Mouse (Mus musculus) hindbrain, embryonic 10.5 days (tissue): ENCODE data around the gene Cenpm. TPM values are rescaled to one million over a fixed set of nuclear protein-coding genes. Genes with fewer than 3 reads are reported as not detected.

ENCODE experiments used
- DNase-seq: peaks from one replicate; pipeline ENCODE4 v3.0.0-alpha.2; 2017; ENCODE audit warnings: low spot score
- H3K27ac ChIP-seq: fragments of 300-500 bp; sonication (generic); 2 replicates; pipeline ENCODE4 v1.5.1; 2016; ENCODE audit warnings: mild to moderate bottlenecking, moderate library complexity
- H3K27me3 ChIP-seq: fragments of 300-500 bp; sonication (generic); 2 replicates; pipeline ENCODE4 v1.6.1; 2016; ENCODE audit warnings: mild to moderate bottlenecking; ENCODE audit not compliant: poor library complexity, insufficient read depth, severe bottlenecking
- H3K36me3 ChIP-seq: fragments of 300-500 bp; sonication (generic); 2 replicates; pipeline ENCODE4 v1.6.1; 2016; ENCODE audit warnings: mild to moderate bottlenecking, moderate library complexity
- H3K4me1 ChIP-seq: fragments of 300-500 bp; sonication (generic); replicated peaks from 2 replicates; pipeline ENCODE4 v1.6.1; 2016; ENCODE audit warnings: mild to moderate bottlenecking
- H3K4me3 ChIP-seq: fragments of 300-500 bp; sonication (generic); 2 replicates; pipeline ENCODE4 v1.5.1; 2016; ENCODE audit warnings: mild to moderate bottlenecking, moderate library complexity
- H3K9me3 ChIP-seq: fragments of 300-500 bp; sonication (generic); 2 replicates; pipeline ENCODE4 v1.6.1; 2016; ENCODE audit warnings: mild to moderate bottlenecking, moderate library complexity
- WGBS: fragments of 180-500 bp; shearing (Covaris S2); methylation state at CpG from one replicate; pipeline ENCODE4 v1.1.7; 2016; 5-methylcytosine and 5-hydroxymethylcytosine counted together
- polyA plus RNA-seq: library from polyadenylated mRNA; unstranded; fragments of >200 nt; fragmentation: Nextera tagmentation; extraction: Ambion mirVana; gene quantifications from 2 replicates; pipeline ENCODE4 v1.2.1, GENCODE M21; 2016

Gene Cenpm
- 86.2 and 92.6 TPM in 2 replicates for polyA plus RNA-seq

DNA sequence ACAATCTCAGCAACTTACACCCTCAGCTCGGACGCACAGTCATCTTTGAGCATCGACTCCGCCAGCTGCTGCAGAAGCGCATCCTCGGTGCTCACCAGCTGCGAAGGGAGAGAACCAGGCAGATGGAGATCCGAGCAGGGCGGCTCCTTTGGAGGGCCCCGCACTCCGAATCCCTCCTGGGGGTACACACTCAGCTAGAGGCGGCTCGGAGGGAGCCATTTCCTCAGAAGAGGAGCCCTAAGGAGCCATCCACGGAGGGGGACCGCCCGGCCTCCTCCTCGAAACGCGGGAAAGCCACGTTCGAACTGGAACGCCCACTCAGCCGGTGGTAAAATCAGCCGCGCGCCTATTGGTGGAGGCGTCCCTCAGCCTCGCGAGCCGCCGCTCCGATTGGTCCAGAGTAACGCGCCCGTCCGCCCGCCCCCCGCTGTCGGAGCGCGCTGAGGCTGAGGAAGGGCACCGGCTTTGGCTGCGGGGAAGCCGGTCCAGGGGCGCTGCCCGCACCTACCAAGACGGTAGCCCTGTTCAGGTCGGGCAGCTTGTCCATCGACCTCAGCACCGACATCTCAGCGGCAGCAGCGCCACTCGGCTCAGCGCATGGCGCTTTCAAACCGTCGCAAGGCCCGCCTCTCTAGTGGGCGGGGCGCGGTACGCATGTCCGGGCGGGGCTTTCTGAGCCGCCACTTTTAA is at the start of gene Cenpm:
Cenpm (minus strand) TSS at position 634 of the 690 bp plus-strand sequence.
- Histone ChIP-seq H3K27ac (peak within 1 kb of the TSS; percentile 96), H3K4me1 (peaks cover 14% of the 10 kb centered on the region), H3K36me3 (peaks cover 12% of the 10 kb centered on the region), H3K27me3 (peaks cover 3% of the 10 kb centered on the region; the same call in 1 of the 2 replicates), H3K4me3 (peak within 1 kb of the TSS; percentile 80), H3K9me3 (no peaks in the 10 kb centered on the region)
- under 1% methylated on average over 65 of the region's 65 CpGs for WGBS
- DNase-seq, result peak; percentile 94

DNA sequence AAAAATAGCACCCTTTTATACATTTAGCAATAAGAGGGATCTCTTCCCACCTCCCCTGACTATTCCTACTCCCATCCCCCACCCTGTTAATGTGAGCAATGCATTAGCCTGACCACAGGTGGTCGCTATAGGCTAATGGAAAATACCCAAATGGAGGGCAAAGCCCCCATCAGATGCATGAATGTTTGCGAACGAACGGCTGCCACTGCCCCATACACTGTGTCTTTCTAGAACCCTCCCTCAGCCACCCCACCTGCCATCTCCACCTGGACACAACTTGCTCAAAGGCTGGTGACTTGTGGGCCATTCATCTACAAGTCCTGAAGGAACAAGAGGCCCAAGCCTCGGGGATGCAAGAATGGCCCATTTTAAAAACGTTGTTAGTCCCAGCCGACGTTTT is 49.5 kb upstream of the Cenpm start:
- Histone ChIP-seq H3K4me1 (peaks cover 32% of the 10 kb centered on the region), H3K36me3 (peaks cover 30% of the 10 kb centered on the region), H3K27me3 (peaks cover 6% of the 10 kb centered on the region; the same call in 1 of the 2 replicates), H3K9me3 (peaks cover 5% of the 10 kb centered on the region; the same call in 1 of the 2 replicates), H3K27ac (no peak overlapping the region), H3K4me3 (no peak overlapping the region)
- peak; percentile 36 for DNase-seq
- 53% methylated on average over 8 of the region's 8 CpGs for WGBS

DNA sequence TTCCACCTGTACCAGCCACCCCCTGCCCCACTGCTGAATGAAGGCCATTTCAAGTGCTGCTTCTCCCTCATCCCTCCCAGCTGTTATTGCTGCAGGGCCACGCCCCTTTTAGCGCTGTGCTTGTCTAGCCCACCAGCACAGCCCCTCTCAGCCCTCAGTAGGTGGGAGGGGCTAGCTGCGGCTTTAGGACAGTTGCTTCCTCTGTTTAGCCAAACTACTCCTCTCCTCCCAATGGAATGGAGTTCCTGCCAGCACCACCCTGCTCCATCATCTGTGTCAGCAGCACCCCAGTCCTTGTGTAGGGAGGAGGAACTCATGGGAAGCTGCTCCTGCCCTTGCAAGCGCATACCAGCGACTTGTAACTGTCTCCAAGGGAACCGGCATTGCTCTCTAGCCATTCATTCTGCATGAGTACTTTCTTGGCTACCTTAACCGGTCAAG is 48.7 kb upstream of the Cenpm start:
- H3K9me3 ChIP-seq, result no peaks in the 10 kb centered on the region
- peak; percentile 70 for DNase-seq
- peaks cover 27% of the 10 kb centered on the region for H3K4me1 ChIP-seq
- peaks cover 37% of the 10 kb centered on the region for H3K36me3 ChIP-seq
- 8% methylated on average over 7 of the region's 7 CpGs for WGBS
- peak overlapping the region; percentile 66 for H3K27ac ChIP-seq
- H3K27me3 ChIP-seq, result no peaks in the 10 kb centered on the region
- H3K4me3 ChIP-seq, result peak overlapping the region; percentile 32

DNA sequence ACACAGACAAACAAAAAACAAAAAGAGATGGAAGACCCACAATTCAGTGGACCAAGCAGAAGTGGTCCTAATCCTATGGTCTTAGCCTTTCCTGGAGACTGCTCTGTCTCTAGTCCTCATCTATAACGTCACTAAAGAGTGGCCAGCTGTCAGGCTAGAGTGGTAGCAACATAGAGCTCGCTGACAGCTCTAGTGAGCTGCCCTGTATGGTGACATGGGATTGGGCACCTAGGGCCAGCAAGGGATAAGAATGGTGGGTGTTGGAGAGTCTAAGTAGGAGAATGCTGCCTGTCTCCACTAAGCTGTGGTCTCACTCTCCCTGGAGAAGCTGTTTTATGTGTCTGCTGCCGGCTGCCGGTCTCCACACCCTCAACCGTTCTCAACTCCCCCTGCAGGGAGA is 48.3 kb upstream of the Cenpm start:
- H3K27me3 ChIP-seq, result no peaks in the 10 kb centered on the region
- H3K9me3 ChIP-seq, result no peaks in the 10 kb centered on the region
- H3K4me3 ChIP-seq, result peak overlapping the region; percentile 32
- WGBS, result 20% methylated on average over 5 of the region's 5 CpGs
- peaks cover 42% of the 10 kb centered on the region for H3K36me3 ChIP-seq
- no peak for DNase-seq
- H3K4me1 ChIP-seq, result peaks cover 27% of the 10 kb centered on the region
- H3K27ac ChIP-seq, result peak overlapping the region; percentile 66

DNA sequence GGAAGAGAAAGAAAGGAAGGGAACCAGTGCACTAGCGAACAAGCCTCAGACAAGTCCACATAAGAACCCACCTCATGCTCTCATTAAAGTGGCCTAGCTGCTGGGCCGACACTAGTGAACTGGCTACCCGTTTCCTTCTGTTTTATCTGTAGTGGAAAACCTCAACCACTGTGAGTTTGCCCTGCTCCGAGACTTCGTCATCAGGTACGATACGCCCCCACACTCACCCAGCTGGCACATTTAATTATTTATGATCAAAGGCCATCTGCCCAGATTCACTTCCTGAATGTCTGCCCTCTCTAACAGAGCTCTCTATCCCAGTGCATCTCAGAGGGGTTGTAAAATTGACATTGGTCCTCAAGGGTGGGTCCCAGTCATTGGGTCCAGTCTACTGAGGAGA is 45.7 kb upstream of the Cenpm start:
- 94% methylated on average over 7 of the region's 7 CpGs for WGBS
- peaks cover 23% of the 10 kb centered on the region for H3K4me1 ChIP-seq
- no peak overlapping the region for H3K4me3 ChIP-seq
- no peaks in the 10 kb centered on the region for H3K27me3 ChIP-seq
- H3K9me3 ChIP-seq, result no peaks in the 10 kb centered on the region
- H3K27ac ChIP-seq, result no peak overlapping the region
- no peak for DNase-seq
- peaks cover 68% of the 10 kb centered on the region for H3K36me3 ChIP-seq

DNA sequence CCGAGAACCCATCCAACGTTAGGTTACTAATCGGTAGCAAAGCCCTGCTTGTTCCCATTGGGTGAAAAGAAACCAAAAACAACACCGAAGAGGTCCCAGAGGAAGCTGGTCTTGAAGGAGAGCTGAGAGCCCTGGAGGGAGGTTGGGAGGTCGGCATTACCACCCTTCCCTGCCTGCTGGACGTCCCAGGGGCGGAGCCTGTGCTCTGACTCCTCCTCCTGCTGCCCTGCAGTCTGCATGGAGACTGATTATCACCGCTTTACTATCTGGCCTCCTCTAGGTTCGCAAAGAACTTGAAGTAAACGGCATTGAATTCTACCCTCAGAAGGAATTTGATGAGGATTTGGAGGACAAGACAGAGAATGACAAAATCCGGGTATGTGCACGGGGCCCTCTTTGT is 41.6 kb upstream of the Cenpm start:
- Histone ChIP-seq H3K27me3 (no peaks in the 10 kb centered on the region), H3K4me3 (no peak overlapping the region), H3K4me1 (no peaks in the 10 kb centered on the region), H3K9me3 (no peaks in the 10 kb centered on the region), H3K27ac (no peak overlapping the region), H3K36me3 (peaks cover 99% of the 10 kb centered on the region)
- 71% methylated on average over 12 of the region's 12 CpGs for WGBS
- no peak for DNase-seq

DNA sequence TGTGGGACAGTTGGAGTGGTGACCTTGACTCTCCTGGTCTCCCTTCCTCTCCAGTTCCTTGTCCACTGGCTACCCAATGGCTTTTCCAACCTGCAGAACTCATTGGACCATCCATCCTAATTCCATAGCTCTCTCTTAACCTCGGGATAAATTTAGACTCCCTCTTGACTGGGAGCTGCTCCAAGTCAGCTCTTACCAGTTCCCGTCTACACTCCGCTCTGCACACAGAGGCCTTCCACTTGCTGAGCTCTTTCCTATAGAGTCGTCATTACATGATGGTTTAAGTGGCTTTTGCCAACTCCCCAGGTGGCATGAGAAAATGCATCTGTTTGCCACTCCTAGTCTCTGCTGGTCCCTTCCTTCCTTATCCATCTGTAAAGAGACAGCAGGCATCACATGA is 36.1 kb upstream of the Cenpm start:
- Histone ChIP-seq H3K27ac (no peak overlapping the region), H3K9me3 (no peaks in the 10 kb centered on the region), H3K4me3 (no peak overlapping the region), H3K27me3 (peaks cover under 1% of the 10 kb centered on the region; the same call in 1 of the 2 replicates), H3K36me3 (peaks cover 90% of the 10 kb centered on the region), H3K4me1 (peaks cover 26% of the 10 kb centered on the region)
- 87% methylated on average over 4 of the region's 4 CpGs for WGBS
- DNase-seq, result no peak

DNA sequence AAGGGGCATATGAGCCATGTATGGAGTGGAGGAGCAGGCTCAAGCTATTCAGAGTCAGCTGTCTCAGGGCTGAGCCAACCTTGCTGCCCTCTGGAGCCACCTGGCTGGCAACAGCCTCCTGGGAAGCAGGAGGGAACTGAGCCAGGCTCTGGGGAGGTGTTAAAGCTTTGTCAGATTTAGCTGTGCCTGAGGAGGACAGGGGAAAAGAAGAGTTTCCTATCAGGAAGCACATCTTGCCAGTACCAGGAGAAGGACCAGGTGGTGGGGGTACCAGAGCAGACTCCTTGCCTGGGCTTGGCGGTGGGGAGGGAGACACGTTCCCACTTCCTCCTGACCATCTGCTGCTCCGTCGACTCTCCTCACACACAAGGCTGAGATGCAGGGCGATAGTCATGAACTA is 33.0 kb upstream of the Cenpm start:
- peaks cover 46% of the 10 kb centered on the region for H3K4me1 ChIP-seq
- peaks cover 29% of the 10 kb centered on the region for H3K27me3 ChIP-seq
- 0 out of 2 replicates have a peak overlapping the region, but pooled peaks have one; percentile 9 for H3K27ac ChIP-seq
- H3K36me3 ChIP-seq, result peaks cover 59% of the 10 kb centered on the region
- H3K9me3 ChIP-seq, result no peaks in the 10 kb centered on the region
- DNase-seq, result no peak
- 91% methylated on average over 5 of the region's 5 CpGs for WGBS
- H3K4me3 ChIP-seq, result peak overlapping the region; percentile 85; the same call in 1 of the 2 replicates

DNA sequence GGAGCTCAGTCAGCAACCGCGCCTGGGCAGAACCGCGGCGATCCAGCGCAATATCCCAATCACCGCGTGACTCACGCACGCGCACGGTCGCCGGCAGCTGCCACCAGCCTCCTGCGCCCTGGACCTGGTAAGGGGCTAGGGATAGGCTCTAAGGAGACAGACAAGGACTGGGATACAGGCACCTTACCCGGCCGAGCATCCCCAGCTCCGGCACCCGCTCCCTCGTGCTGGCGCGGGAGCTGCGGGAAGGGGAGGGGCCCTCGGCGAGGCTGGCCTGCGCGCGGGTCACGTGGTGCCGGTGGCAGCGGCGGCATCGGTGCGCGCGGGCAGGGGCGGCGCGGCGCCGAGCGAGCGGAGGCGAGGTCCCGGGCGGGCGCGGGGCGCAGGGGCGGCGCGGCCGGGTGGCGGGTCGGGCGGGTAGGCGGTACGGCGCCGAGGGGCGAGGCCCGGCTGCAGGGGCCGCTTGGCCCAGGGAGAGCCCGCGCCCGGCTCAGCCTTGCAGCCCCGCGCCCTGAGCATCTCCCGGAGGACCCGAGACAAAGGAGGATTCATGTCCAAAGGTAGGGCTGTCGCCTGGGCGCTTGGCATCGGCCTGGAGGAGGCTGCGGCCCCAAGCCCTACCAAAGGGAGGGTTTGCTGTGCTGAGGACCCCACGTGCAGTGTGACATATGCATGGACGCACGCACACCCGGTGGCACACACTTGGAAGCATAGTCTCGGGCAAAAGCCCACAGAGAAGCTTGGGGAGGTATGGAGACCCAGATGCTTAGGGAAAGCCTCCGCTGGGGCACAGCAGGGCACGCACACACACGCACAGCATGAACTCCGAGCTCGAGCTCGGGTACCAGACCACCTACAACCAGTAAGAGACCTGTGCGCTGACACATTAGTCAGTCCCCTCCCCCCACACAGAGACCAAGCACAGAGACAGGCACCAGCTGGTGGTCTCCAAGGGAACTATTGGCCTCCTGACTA is 30.7 kb upstream of the Cenpm start:
- peaks cover 36% of the 10 kb centered on the region for H3K36me3 ChIP-seq
- peak; percentile 80 for DNase-seq
- peaks cover 66% of the 10 kb centered on the region for H3K4me1 ChIP-seq
- H3K27me3 ChIP-seq, result peaks cover 43% of the 10 kb centered on the region
- H3K9me3 ChIP-seq, result no peaks in the 10 kb centered on the region
- H3K27ac ChIP-seq, result peak overlapping the region; percentile 97
- under 1% methylated on average over 86 of the region's 86 CpGs for WGBS
- peak overlapping the region; percentile 85 for H3K4me3 ChIP-seq

DNA sequence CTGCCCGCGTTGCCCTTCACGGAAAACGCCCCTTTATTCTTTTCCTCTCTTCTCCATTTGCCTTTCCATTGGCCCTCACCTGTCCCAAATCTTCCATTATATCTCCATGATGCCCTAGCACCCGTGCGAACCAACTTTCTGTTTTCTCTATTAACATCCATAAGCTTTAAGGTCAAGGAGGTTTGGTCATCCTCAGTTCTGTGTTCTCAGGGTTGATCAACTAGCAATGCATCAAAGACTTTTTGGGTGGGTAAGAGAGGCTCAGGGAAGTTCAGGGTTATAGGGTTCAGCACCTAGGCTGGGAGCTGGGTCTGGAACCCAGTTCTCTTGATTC is 30.0 kb upstream of the Cenpm start, which contains the start of gene Sept3:
Sept3 (plus strand) TSS at position 301 of the 334 bp plus-strand sequence.
- DNase-seq, result no peak
- peak within 1 kb of the TSS; percentile 97 for H3K27ac ChIP-seq
- WGBS, result 28% methylated on average over 6 of the region's 6 CpGs
- H3K36me3 ChIP-seq, result peaks cover 29% of the 10 kb centered on the region
- H3K9me3 ChIP-seq, result no peaks in the 10 kb centered on the region
- peak within 1 kb of the TSS; percentile 85 for H3K4me3 ChIP-seq
- H3K27me3 ChIP-seq, result peaks cover 49% of the 10 kb centered on the region
- H3K4me1 ChIP-seq, result peaks cover 72% of the 10 kb centered on the region

DNA sequence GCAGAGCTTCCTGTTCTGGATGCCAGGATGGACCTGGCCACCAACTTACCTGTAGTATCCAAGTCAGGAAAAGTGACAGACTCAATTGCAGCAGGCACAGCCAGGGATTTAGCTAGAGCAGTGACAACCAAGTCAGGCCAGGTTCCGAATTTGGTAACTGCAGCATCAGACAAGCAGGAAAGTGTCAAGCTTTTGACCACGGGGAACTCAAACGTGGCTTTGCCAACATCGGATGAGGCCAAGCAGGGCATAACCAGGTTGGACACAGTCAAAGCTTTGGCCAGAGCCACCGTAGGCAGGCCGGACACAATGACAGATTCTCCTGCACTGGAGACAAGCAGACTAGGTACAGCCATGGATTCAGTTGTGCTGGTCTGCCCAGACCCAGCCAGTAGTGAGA is 27.7 kb upstream of the Cenpm start:
- H3K27ac ChIP-seq, result no peak overlapping the region
- no peak for DNase-seq
- H3K4me1 ChIP-seq, result peaks cover 85% of the 10 kb centered on the region
- peaks cover 6% of the 10 kb centered on the region for H3K36me3 ChIP-seq
- peaks cover 51% of the 10 kb centered on the region for H3K27me3 ChIP-seq
- H3K9me3 ChIP-seq, result no peaks in the 10 kb centered on the region
- no peak overlapping the region for H3K4me3 ChIP-seq
- WGBS, result 89% methylated on average over 6 of the region's 6 CpGs

DNA sequence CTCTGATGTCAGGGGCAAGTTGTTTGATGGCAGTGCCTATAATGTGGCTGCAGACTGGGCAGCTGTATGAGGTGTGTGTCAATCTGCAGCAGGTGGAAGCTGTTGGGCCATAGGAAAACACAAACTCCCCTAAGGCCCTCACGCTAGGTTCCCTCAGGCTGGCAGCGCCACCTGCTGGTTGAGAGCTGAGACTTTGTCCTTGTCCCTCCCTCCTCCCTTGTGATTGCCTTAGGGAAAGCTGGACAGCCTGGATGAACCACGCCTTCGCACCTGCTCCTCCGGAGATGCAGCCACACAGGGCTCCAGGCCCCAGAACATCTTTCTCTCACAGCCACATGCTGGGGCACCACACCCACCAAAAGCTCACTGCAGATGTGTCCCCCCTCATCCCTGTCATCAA is 26.7 kb upstream of the Cenpm start:
- H3K27ac ChIP-seq, result peak overlapping the region; percentile 71
- H3K4me3 ChIP-seq, result no peak overlapping the region
- 5% methylated on average over 5 of the region's 5 CpGs for WGBS
- DNase-seq, result peak; percentile 83
- H3K9me3 ChIP-seq, result no peaks in the 10 kb centered on the region
- peaks cover 51% of the 10 kb centered on the region for H3K27me3 ChIP-seq
- peaks cover 74% of the 10 kb centered on the region for H3K4me1 ChIP-seq
- H3K36me3 ChIP-seq, result no peaks in the 10 kb centered on the region

DNA sequence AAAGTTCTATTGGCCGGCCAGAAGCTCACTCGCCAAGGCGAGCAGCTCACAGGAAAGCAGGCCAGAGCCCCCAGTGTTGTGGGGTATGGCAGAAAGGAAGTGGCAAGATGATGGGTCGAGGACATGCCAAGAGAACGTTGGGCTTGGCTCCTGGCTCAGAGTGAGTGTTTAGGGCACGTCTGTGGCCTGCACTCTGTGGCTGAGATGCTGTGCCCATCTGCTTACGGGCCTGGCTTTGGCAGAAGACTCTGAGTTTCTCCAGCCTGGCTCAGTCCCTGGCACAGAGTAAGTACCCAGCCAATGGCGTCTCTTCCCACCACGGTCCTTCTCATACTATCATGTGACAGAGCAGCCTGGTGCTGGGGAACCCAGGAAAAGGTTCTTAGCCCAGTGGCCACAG is 24.2 kb upstream of the Cenpm start:
- Histone ChIP-seq H3K4me1 (peaks cover 52% of the 10 kb centered on the region), H3K36me3 (no peaks in the 10 kb centered on the region), H3K27me3 (peaks cover 37% of the 10 kb centered on the region), H3K4me3 (no peak overlapping the region), H3K9me3 (no peaks in the 10 kb centered on the region), H3K27ac (peak overlapping the region; percentile 80)
- no peak for DNase-seq
- 86% methylated on average over 9 of the region's 9 CpGs for WGBS
